Mouse (Mus musculus) spleen, postnatal 10 days (tissue): ENCODE results near the gene Psmg3.

Experiments used
- DNase-seq, 2 experiments: peaks; one replicate each; pipeline ENCODE4 v3.0.0; 2021 to 2022; ENCODE audit warnings: low spot score in 2 of 2

Gene Psmg3

DNA sequence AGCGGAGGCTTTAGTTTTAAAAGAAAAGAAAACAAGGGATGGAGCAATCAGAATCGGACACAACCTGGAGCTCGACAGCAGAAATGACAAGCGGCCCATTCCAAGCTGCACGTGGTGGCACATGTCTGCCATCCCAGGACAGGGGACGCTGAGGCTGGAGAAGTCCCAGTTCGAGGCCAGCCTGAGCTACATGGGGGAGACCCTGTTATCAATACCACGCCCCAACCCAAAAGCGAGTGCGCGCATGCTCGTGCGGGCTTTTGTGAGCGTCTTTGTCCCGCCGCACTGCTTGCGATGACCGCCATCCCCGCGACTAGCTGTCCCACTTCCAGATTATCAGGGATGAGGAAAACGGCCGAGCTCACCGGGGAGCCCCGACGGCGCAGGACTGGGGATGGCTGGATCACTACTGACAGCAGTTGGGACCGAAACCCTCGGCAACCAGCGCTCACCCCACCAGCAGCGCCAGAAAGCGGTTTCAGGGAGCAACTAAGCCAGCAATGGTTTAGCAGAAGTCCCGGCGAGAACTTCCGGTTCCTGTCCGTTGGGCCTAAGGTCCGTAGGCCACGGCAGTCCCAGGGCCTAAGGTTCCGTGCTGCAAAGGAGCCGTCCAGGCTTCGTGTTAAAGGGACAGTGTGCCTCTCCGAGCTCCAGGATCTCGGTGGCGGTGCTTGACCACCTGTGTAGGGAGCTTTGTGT, at the start of gene Psmg3, which contains the start of gene Gm26938:
Psmg3 (minus strand) TSS at position 529 of the 699 bp plus-strand sequence.
Gm26938 (minus strand) TSS at position 51 of the 699 bp plus-strand sequence.
- peak; percentile 87 to 97 for DNase-seq

DNA sequence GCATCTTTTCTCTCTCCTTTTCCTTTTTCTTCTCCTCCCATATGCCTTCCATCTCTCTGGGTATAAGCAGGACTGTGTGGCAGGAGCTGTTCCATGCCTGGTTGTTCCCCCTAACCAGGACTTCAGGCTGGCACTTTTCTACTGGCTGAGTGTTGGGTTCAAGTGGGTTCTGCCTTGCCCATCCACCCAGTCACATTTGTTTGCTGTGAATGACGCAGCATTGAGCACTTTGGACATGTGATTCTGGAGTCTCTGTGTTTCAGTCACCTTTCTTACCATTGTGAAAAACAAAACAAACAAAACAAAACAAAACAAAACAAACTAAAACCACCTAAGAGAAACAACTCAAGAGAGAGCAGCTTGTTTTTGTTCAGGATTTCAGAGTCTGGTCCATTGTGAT, 44.8 kb upstream of the Psmg3 start:
- DNase-seq = no peak

DNA sequence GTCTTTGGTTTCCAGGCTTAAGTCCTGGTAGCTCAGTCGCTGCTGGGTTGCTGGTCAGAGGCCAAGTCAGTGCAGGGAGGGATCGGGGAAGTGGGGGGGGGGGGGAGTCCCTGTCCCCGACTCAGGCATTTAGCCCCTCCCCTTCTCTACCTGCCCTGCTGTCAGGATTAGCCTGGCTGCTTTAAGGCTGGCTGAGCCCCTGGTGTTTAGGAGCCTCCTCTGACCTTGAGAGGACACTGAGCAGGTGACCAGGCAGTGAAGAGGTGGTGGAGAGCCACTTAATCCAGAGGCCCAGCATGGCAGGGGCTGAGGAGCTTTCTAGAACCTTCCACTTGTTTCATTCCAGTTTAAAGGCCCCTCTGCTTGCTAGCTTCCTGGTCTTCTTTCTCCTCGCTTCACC, 44.2 kb upstream of the Psmg3 start:
- no peak for DNase-seq

DNA sequence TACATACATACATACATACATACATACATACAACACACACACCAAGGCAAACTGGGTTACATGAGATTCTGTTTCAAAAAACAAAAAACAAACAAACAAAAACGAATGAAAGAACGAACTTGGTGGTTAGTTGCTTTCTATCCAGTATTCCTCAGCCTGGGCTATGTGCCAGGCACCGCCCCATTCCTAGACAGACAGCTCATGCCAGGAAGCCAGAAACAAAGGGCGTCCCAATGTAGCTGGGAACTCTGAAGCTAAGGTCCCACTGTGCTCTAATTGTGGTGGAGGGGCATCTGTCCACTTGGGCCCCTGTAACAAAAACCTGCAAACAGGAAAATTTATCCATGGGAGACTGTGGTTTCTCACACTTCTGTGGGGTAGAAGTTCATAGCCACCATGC, 36.1 kb upstream of the Psmg3 start:
- DNase-seq = peak in 1 of 2 experiments; percentile 37

DNA sequence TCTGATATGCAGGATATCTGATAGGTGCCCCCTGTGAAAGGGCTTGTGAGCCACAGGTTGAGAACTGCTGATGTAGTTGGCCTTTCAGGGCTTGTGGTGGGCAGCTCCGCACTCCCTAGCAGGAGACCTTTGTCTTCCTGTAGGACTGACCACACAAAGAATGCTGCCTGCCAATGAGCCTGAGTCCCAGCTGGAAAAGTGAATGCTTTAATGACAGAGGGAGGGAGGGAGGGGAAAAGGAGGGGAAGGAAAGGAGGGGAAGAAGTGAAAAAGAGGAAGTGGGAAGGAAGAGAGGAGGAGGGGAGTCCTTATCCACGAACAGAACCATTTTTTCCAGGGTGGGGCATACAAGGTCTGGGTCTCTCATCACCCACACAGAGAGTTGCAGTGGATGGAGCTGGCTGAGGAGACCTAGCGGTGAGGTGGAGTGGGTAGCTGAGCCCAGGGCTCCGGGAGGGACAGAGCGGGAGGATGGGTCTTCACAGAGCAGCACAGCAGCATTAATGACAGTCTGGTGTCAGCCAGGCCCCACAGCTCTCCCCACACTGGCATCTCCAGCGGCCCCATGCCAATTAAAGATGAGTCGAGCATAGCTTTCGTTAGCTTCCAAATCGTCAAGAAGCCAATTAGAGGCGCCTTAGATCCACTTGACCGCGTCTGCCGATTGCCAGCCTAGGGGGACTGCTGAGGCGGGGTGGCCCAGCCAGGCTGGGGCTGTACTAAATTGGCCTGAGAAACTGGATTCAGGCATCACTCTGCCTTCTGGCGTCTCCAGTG, 33.8 kb upstream of the Psmg3 start:
- DNase-seq = no peak

DNA sequence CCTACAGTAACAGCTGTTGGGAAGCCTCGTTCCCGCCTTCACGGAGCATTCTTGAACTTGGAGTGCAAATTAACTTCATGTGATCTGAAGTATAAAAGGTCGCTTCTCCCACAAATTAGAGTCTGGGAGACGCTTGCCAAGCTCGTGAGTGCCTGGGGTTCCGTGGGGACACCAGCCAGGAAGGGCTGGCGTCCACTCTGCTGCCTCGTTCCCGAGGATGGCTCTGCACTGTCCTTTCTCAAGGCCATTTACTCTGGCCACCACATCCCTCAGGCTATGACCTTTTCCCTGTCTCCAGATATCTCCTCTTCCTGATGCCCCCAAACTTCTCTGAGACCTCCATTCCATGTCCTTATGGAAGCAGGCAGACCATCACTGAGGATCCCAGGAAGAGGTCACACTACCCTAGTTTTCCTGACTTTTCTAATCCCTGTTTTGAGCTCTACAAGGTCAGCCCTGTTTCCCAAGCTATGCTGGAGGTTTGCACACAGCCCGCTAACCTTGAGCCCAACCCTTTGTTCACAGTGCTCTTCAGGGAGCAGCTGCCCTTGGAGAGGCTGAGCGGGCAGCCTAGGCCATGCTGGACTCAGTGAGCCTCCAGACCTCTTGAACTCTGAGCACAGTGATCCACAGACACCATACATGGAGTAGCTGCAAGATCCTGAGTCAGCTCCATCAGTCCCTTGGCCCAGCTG, 23.1 kb upstream of the Psmg3 start:
- no peak for DNase-seq

DNA sequence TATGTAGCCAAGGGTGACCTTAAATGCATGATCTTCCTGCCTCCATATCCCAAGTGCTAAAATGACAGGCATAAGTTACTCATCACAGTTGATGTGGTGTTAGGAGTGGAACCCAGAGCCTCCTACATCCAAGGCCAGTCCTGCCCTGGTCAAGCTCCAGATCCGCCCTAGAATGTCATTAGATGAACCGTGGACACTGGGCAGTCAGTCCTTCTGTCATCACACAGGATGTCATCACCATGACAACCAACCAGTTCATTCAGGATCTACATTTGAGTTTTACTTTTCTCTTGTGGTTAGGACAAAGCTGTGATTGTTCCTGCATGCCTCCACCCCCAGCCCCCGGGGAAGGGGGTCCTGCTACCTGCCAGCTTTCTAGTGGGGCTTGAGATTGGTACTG, 12.5 kb upstream of the Psmg3 start:
- DNase-seq = no peak

DNA sequence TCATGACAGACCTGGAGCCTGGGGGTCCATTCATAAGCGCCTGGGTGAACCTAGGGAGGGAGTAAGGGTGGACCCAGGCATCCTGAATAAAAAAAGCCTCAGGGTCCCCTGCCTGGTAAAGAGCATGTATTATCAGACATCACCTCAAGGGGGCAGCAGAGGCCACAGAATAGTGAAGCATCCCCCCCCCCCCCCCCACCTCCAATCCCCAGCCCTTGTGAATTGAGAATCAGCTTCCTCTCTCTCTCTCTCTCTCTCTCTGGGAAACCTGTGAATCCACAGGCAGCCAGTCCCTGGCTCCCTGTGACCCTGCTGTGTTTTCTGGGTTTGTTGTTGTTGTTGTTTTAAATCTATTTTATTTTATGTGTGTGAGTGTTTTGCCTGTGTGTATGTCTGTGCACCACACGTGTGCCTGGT, 11.8 kb upstream of the Psmg3 start:
- DNase-seq = peak; percentile 50 to 79

DNA sequence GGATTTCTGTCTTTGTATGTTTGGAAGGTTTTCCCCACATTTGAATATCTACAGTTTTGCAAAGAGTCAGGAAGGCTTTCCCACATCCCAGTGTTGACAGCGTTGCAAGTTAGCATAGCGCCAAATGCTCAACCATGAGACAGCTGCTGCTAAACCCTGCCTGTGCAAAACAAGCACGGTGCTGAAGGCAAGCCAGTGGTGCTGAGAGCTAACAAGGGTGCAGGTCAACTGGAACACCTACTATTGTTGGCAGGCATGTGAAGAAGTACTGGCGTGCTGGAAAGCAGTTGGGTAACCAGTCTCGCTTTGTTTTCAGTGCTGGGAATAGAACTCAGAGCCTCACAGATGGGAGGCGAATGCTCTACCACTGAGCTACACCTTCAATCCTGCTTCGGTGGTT, 9.0 kb upstream of the Psmg3 start:
- DNase-seq = no peak

DNA sequence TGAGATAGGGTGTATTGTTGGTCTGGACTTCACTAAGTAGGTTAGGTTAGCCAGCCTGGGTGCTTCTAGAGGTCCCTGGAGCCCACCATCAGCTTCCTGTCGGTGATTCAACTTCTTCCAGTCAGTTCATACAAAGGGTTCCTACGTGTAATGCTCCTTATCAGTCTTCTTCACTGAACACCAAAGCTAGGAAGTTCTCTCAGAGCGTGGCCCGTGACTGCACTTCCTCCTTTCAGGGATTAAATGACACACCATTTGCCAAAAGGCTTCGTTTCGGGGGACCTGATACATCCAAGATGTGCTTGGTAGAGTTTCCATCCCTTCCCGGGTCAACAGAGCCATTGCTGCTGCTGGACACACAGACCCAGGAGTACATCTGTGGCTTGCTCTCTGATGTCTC, 5.4 kb upstream of the Psmg3 start:
- no peak for DNase-seq

DNA sequence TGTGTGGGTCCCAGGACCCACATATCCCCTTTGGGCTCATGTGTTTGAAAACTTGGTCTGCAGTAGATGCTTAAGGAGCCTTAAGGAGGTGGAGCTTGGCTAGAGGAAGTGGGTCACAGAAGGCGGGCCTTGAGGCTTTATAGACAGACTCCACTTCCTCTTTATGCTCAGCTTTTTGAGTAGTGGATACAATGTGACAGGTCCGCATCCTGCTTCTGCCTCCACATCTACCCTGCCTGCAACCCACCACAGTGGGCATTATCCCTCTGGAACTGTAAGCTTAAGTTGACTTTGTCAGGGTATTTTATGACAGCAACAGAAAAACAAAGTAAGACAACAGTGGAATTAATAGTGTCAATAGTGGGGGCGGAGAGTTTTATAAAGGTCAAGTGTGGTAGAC, 4.0 kb upstream of the Psmg3 start:
- DNase-seq = peak in 1 of 2 experiments; percentile 66

DNA sequence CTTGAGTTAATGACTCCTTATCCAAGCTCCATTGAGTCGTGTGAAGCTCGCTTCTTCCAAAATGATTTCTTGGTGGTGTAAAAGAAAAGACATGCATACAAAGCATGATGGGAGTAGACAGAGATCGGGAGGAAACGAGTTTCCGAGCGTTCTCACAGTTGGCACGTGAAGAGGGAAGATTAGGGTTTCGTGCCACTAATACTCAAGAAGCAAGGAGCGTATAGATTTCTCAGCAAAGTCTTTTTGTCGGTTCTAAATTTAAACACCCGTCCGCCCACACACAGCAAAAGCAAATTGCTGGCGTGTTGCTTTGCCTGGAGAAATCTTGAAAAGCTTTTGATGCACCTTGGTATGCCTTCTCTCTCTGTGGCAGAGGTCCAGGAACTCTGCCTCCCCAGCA, 2.7 kb upstream of the Psmg3 start:
- DNase-seq = no peak

DNA sequence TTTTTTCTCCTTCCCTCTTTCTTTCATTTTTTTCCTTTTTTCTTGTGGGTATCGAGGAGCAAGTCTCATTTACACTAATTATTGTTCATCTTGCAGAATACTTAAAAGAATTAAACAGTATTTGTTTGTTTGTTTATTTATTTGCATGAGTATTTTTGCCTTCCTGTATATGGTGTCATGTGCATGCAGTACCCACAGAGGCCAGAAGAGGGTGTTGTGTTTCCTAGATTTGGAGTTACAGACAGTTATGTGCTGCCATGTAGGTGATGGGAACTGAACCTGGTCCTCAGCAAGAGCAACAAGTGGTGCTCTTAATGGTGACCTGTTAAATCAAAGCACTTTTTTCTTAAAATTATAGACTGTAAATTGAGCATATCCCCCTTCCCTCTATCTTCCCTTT, 908 bp upstream of the Psmg3 start:
- DNase-seq = peak in 1 of 2 experiments; percentile 50

DNA sequence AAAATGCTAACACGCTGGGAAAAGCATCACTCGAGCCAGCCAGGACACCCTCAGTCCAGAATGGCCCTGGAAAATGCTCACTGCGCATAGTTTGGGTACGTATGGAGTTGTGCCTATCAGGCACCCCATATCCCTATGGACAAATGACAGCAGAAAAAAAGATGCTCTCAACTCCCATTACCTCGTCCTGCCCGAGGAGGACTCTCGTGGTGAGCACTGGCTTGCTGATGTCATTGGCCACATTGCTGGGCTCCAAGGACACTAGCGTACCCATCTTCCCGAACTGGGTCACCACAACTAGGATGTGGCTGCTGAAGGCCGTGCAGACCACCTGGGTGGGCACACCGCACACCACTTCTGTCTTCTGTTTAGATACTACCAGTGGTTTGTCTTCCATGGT, 738 bp downstream of the Psmg3 start:
- no peak for DNase-seq

DNA sequence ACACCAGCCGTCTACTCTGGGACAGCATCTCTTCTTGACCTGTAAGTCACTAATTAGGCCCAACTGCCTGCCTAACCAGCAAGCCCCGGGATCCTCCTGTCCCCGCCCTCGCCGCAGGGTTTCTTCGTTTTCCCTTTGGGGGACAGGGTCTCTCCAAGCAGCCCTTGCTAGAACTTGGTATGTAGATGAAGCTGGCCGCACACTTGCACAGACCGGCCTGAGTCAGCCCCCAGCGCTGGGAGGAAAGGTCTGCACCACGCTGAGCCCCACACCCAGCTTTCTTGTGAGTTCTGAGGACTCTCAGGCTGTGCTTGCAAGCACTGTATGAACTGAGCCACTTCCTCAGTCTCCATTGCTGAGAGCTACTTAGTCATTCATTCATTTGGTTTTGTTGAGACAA, 2.2 kb downstream of the Psmg3 start:
- DNase-seq = no peak

DNA sequence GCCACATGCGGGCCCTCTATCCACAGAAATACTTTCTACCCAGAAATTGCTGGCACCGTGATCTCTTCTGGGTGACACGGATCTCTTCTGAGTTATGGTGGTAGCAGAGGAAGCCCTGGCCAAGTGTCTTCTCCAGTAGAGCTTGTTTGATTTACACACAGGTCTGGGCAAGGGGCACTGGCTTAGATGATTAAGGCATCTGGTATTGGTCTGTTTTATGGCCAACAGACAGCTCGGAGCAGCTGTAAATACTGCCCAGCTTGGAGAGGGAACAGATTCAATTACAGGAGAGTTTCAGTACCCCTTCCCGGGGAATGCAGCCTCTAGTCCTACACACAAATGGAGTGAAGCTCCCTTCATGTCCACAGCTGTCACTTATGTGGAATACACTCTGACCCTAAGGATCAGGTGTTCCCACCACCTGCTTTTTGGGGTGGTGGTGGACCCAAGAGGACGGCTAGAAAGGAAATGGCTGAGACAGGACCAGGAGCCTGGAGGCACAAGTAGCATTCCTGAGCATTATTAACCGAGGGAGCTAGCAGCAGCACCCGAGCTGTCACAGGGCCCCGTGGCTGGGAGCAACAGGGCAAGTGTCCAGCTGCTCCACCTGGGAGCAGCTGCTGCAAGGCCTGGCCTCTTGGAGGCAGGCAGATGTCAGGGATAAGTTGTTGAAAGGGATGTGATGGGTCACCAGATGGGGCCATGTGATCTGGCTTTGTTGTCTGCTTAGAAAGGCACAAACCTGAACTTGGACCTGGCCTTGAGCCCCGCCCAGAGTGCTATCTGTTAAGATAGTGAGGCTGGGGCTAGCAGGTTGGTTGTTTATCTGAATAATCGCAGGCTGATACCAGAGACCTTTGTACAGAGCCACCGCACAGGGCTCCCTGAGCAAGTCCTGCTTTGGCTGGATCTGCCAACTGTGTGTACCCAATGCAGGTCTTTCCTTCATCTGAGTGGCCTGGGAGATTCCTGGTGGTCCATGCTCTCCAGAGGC, 4.9 kb downstream of the Psmg3 start:
- no peak for DNase-seq

DNA sequence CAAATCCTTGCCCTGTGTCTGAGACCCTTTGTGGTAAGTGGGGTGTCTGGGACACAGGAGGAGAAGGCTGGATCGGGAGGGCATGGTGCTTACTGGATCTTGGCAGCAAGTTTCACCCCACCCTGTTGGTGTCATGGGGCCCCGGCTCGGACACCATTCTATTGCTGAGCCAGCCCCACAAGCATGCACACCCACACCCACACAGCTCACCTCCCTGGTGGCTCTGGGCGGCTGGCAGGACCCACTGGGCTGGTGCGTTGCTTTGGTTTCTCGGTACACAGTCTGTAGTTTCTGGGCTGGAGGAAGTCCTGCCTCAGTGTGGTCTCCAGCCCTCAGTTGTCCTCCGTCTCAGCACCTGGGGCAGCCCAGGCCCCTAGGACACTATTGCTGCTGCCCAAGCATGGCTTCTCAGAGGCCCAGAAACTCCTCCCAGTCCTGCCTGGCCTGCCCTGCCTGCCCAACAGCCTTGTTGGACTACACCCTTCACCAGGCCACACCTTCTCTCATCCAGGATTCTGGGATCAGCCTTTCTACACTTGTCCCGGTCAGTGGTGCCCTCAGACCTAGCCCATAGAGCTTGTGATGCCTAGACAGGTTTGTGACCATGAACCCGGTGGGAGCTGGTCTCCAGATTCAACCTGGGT, 7.0 kb downstream of the Psmg3 start, which contains the start of gene Tmem184a:
Tmem184a (minus strand) TSS at position 380 of the 644 bp plus-strand sequence.
- DNase-seq = peak in 1 of 2 experiments; percentile 17

DNA sequence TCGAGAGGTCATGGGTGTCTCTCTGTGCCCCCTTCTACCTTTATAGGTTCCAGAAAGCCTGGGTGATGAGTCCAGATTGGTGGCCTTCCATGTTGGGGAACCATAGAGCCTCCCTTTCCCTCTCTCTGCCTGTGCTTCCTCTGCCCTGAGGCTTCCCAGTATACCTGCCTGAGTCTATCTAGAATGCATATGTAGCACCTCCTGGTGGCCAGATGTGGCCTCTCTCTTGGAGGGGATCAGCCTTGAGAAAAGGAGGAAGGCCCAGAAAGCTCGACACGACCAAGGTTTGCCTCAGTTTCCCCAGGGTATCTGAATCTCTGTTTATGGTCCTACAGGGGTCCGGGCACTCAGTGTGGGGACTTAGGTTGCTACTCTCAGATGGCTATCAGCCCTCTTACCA, 7.9 kb downstream of the Psmg3 start:
- DNase-seq = peak; percentile 84 to 88

DNA sequence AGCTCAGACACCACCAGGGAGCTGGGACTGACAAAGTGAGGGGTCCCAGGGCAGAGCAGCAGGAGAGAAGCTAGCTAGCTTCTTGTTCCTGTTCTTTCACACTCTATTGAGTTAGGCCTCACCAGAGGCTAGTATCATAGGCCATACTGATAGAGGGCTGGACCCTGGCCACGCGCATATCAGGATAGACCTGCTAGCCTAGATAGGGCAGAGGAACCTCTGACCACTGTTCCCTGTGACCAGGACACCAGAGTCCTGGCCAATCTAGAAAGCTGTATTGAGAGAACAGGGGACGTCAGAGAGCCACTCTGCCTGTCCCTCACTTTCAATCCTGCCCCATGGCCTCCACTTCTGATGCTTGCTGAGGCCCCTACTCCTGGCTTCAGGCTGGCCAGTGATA, 8.6 kb downstream of the Psmg3 start:
- peak in 1 of 2 experiments; percentile 59 for DNase-seq

DNA sequence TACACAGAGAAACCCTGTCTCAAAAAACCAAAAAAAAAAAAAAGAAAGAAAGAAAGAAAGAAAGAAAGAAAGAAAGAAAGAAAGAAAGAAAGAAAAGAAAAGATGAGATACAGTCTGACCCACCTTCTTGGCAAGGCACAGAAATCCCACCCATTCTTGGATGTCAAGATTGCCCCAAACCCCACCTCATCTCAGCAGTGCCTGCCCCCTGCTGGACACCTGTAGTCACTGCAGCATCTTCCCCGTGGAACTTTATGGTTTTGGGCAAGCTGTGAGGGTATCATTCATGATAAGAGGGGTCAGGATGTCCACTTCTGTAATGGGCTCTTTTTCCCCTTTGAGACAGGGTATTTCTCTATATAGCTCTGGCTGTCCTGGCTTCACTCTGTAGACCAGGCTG, 9.4 kb downstream of the Psmg3 start:
- DNase-seq = peak in 1 of 2 experiments; percentile 41

DNA sequence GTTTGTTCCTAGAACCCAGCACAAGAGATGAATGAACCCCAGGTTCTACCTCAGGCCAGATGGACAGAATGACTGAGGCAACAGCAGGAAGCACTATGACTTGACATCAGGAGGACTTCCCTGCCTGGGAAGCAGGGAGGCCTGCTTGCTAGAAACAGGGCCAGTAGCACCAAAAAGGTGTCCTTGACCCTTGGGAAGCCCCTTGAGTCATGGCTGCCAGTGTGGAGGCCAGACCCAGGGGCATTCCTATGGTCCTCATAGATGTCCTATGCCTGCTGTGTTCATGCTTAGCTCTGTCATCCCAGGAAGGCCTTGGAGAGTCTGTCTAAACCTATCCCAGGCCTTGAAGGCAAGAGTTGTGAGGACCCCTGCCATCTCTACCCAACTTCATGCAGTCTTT, 10.2 kb downstream of the Psmg3 start:
- peak in 1 of 2 experiments; percentile 24 for DNase-seq
